Mouse (Mus musculus) brown adipose tissue, adult 24 weeks (tissue): ENCODE results near the gene Ubald2. TPM values are rescaled to one million over a fixed set of nuclear protein-coding genes. Genes with fewer than 3 reads are reported as not detected.

Experiments used
- H3K27ac ChIP-seq: fragments of 200-500 bp; replicated peaks from 2 replicates; pipeline ENCODE4 v1.5.1; 2012; ENCODE audit warnings: low read depth, mild to moderate bottlenecking, low read length
- H3K4me1 ChIP-seq: fragments of 200-500 bp; 2 replicates; pipeline ENCODE4 v1.6.1; 2012; ENCODE audit warnings: low read length, mixed read lengths; ENCODE audit not compliant: control insufficient read depth, insufficient read depth, insufficient read length
- H3K4me3 ChIP-seq: fragments of 200-500 bp; 2 replicates; pipeline ENCODE4 v1.5.1; 2012; ENCODE audit warnings: low read depth, mild to moderate bottlenecking, low read length, moderate library complexity; ENCODE audit not compliant: insufficient read depth
- polyA plus RNA-seq: library from polyadenylated mRNA; stranded (reverse); fragments of >200 nt; gene quantifications from 2 replicates; pipeline ENCODE4 v1.2.4, GENCODE M21; 2012; ENCODE audit not compliant: missing spikeins, insufficient read depth, insufficient read length

Gene Ubald2
- polyA plus RNA-seq, 1 experiment: 38.4 TPM

DNA sequence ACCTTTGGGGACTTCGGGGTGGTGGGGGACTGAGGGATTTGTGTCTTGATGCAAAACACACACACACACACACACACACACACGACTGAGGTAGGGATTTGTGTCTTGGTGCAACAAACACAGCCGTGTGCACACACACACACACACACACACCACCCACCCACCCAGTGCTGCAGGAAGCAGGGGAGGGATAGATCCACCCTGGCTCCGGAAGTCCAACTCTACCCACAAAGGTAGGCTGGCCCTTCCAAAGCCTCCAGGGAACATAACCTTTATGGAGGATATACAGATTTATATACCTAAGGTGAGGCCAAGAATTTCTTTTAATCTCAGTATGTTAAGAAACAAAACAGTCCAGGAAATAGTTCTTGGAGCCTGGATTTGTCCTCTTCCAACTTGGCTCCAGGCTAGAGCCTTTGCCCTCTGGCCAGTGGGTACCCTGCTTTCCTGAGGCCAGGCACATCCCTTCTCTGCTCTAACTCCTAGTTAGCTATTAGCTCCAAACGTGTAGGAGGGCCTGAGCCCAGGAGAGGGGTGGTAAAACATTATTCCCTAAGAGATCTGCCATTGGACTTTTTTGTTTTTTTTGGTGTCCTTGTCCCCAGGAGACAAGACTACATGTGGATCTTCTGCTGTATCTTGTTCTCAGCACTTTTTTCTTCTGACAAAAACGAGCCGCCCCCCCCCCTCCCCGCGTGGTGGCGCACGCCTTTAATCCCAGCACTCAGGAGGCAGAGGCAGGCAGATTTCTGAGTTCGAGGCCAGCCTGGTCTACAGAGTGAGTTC is 1.3 kb downstream of the Ubald2 start:
- peak overlapping the region; percentile 96 for H3K4me3 ChIP-seq
- H3K27ac ChIP-seq: peak overlapping the region; percentile 71
- peaks cover 24% of the 10 kb centered on the region for H3K4me1 ChIP-seq

DNA sequence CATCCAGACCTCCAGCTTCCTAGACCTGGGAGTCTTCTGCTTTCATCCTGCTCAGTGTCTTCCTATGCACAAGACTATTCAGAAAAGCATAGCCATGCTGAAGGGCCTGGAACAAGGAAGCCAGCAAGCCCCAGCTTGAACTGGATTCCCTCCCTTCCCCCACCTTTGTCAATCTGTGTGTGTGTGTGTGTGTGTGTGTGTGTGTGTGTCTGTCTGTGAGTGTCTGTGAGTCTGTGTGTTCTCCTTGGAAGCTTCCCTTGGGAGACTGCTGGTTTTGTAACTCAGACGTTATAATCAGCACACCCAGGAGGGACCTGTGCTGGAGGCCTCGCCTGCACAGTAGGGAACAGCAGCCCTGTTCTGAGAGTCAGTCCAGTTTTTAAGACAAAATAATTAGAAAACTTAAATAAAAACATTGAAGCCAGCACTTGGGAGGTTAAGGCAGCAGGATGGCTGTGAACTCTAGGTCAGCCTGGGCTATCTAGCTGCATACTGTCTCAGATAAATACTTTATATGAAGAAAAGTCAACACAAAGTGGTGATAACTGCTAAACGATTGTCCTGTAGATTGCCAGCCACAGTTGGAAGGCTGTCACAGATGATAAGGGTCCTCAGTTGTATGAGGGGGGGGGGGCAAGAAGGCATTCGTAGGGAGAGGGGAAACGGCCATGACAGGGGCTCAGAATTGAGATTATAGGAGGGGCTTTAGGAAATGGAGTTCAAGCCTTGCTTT is 2.3 kb downstream of the Ubald2 start:
- Histone ChIP-seq H3K4me1 (peaks cover 24% of the 10 kb centered on the region), H3K27ac (peak overlapping the region; percentile 79), H3K4me3 (peak overlapping the region; percentile 18)

DNA sequence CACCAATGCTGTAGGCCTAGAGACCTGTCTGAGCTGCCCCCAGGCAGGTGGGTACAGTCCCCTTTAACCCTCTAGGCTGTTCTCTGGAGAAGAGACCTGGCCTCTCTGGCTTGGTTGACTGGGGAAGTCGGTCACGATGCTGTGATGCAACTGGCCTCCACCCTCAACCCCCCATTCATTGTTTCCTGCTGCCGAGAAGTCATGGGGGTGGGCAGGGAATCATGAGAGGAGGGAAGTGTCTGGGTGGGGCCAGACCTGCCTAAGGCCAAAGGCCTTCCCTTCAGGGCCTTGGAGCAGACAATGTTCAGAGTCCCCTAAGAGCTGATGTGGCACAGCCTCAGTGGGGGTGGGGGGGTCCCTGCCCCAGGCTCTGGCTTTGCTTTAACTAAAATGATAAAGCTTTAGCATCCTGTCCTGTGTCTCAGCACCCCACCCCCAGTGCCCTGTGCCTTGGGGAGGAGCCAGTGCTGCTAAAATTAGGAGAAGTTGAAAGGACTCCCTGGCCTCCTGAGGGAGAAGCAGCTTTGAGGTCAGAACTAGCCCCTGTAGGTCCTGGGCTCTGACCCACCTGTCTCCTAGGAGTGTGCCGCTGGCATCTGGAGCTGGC is 2.9 kb downstream of the Ubald2 start:
- Histone ChIP-seq H3K4me3 (peak overlapping the region; percentile 18), H3K4me1 (peaks cover 24% of the 10 kb centered on the region), H3K27ac (peak overlapping the region; percentile 79)

GRCm38 (mm10) chr11:116437541-116437940 is 3.6 kb downstream of the Ubald2 start:
- Histone ChIP-seq H3K27ac (peak overlapping the region; percentile 79), H3K4me1 (peaks cover 24% of the 10 kb centered on the region), H3K4me3 (no peak overlapping the region)

- Histone ChIP-seq H3K27ac (no peak overlapping the region), H3K4me1 (peaks cover 24% of the 10 kb centered on the region), H3K4me3 (no peak overlapping the region)
Observed at GRCm38 (mm10) chr11:116439269-116440240, 5.7 kb downstream of the Ubald2 start.

DNA sequence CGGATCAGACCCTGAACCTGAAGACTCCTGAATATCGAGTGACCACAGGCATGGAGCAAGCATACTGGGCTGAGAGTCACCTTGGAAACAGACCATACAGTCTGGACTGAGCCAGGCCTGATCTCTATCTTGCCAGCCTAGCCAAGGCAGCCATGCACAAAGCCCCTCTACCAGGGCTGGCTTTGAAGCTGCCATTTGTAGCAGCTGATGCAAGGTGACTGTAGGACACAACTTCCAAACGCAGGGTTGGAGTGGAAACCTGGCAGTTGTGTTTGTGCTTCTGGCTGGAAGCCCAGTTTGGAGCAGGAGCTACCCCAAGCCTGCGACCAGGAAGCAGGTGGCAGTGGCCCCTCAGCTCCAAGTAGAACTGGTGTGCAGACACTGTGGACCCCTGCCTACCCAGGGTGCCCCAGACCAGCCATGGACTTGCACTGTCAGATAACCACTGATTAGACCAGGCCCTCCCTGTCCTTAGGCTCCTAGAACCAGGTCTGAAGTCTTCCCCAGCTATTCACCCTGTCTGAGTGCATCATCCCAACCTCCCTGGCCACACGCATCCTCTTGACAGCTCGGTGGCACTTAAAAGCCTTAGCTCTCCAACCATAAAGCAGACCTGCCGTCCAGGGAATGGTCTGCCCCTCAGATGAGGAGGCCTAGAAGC is 6.6 kb downstream of the Ubald2 start:
- Histone ChIP-seq H3K4me1 (peaks cover 21% of the 10 kb centered on the region), H3K27ac (no peak overlapping the region)

DNA sequence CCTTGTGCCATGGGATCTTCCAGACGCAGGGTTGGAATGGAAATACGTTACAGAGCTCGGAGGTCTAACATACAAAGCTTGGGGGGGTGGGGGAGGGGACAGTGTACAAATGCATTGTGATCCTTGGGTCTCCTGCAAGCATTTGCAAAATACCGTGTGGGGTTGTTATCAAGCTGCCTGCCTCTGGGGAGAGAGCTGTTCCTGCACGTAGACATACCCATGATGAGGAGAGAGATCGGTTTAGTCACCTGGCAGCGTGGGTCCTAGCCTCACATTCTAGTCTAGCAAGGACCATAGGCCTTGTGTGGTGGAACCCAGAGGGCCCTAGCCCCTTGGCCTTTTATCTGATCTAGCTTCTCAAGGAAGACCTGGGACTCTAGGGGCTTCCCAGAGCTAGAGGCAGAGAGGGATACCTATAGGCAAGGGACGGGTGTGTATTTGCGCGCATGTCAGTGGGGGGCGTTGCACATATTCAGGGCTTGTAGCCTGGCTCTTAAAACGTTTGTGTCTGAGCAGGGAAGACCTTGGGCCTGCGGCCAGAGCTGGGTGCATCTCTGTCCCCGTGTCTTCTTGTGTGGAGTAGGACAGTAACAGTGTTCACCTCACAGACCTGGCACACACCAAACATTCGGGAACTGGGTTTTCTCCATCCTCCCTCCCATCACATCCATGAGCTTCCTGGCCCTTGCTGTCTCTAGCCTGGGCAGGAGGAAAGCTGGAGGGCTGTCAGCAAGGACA is 8.4 kb downstream of the Ubald2 start:
- H3K27ac ChIP-seq: no peak overlapping the region
- H3K4me3 ChIP-seq: no peak overlapping the region
- H3K4me1 ChIP-seq: peaks cover 5% of the 10 kb centered on the region

More for the DNA sequence above, 6.6 kb downstream of the Ubald2 start:
- H3K4me3 ChIP-seq: no peak overlapping the region

DNA sequence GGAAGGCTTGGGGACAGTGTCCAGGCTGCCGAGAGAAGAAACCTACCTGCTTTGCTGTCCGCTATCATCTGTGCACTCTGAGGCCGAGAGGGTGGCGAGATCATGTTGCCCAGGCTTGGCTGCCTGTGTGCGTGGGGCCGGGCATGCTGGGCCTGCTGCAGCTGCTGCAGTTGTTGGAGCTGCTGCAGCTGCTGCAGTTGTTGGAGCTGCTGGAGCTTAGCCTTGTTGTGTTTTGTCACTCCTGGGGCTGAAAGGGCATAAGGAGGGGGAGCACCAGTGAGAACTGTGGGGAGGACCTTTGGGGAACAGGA is 8.9 kb downstream of the Ubald2 start:
- Histone ChIP-seq H3K27ac (no peak overlapping the region), H3K4me1 (no peaks in the 10 kb centered on the region), H3K4me3 (no peak overlapping the region)

DNA sequence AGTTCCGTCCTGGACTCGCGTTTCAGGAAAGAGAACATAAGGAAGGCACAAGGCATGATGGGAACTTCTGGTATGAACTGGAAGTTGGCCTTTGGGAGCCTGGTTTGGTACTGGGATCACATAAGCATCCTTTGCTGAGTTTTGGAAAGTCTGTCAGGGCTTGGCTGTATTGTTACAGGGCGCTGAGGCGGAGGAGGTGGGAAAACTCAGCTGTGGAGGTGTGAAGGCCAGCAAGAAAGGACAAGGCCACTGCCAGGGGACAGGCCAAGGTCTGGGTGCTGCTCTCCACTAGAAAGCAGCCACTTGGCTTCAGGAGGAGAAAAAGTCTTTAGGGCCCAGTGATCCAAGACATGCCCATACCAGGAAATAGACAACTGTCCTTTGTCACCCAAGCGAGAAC is 9.4 kb downstream of the Ubald2 start:
- no peak overlapping the region for H3K4me3 ChIP-seq
- no peaks in the 10 kb centered on the region for H3K4me1 ChIP-seq
- no peak overlapping the region for H3K27ac ChIP-seq

GRCm38 (mm10) chr11:116443935-116444334 is 10.0 kb downstream of the Ubald2 start:
- no peaks in the 10 kb centered on the region for H3K4me1 ChIP-seq
- no peak overlapping the region for H3K4me3 ChIP-seq
- H3K27ac ChIP-seq: no peak overlapping the region

GRCm38 (mm10) chr11:116445596-116446307 is 11.9 kb downstream of the Ubald2 start:
- H3K4me3 ChIP-seq: no peak overlapping the region
- no peak overlapping the region for H3K27ac ChIP-seq

GRCm38 (mm10) chr11:116446308-116446887 is 12.5 kb downstream of the Ubald2 start:
- no peaks in the 10 kb centered on the region for H3K4me1 ChIP-seq
- H3K4me3 ChIP-seq: no peak overlapping the region
- H3K27ac ChIP-seq: no peak overlapping the region

More at GRCm38 (mm10) chr11:116445596-116446307, 11.9 kb downstream of the Ubald2 start:
- no peaks in the 10 kb centered on the region for H3K4me1 ChIP-seq

- H3K27ac ChIP-seq: no peak overlapping the region
- no peak overlapping the region for H3K4me3 ChIP-seq
- H3K4me1 ChIP-seq: no peaks in the 10 kb centered on the region
Observed at GRCm38 (mm10) chr11:116447822-116448221, 13.9 kb downstream of the Ubald2 start.
